Mouse (Mus musculus) midbrain, embryonic 10.5 days (tissue): ENCODE data around the gene Plxdc2. TPM values are rescaled to one million over a fixed set of nuclear protein-coding genes. Genes with fewer than 3 reads are reported as not detected.

Experiments
- DNase-seq: peaks from one replicate; pipeline ENCODE4 v3.0.0-alpha.2; 2017; ENCODE audit warnings: low spot score
- H3K27ac ChIP-seq: fragments of 300-500 bp; sonication (generic); replicated peaks from 2 replicates; pipeline ENCODE4 v1.5.1; 2016; ENCODE audit warnings: mild to moderate bottlenecking
- H3K27me3 ChIP-seq: fragments of 300-500 bp; sonication (generic); 2 replicates; pipeline ENCODE4 v1.6.1; 2016; ENCODE audit warnings: low read depth, mild to moderate bottlenecking; ENCODE audit not compliant: poor library complexity, severe bottlenecking
- H3K36me3 ChIP-seq: fragments of 300-500 bp; sonication (generic); 2 replicates; pipeline ENCODE4 v1.6.1; 2016; ENCODE audit warnings: mild to moderate bottlenecking, moderate library complexity
- H3K4me1 ChIP-seq: fragments of 300-500 bp; sonication (generic); 2 replicates; pipeline ENCODE4 v1.6.1; 2016
- H3K4me3 ChIP-seq: fragments of 300-500 bp; sonication (generic); 2 replicates; pipeline ENCODE4 v1.5.1; 2016; ENCODE audit warnings: mild to moderate bottlenecking, moderate library complexity
- H3K9me3 ChIP-seq: fragments of 300-500 bp; sonication (generic); replicated peaks from 2 replicates; pipeline ENCODE4 v1.6.1; 2016; ENCODE audit warnings: mild to moderate bottlenecking
- WGBS: fragments of 180-500 bp; shearing (Covaris S2); methylation state at CpG from one replicate; pipeline ENCODE4 v1.1.7; 2016; 5-methylcytosine and 5-hydroxymethylcytosine counted together
- polyA plus RNA-seq: library from polyadenylated mRNA; unstranded; fragments of >200 nt; fragmentation: Nextera tagmentation; extraction: Ambion mirVana; gene quantifications from 2 replicates; pipeline ENCODE4 v1.2.1, GENCODE M21; 2016

The Plxdc2 gene
- 16.9 and 18.9 TPM in 2 replicates for polyA plus RNA-seq

DNA sequence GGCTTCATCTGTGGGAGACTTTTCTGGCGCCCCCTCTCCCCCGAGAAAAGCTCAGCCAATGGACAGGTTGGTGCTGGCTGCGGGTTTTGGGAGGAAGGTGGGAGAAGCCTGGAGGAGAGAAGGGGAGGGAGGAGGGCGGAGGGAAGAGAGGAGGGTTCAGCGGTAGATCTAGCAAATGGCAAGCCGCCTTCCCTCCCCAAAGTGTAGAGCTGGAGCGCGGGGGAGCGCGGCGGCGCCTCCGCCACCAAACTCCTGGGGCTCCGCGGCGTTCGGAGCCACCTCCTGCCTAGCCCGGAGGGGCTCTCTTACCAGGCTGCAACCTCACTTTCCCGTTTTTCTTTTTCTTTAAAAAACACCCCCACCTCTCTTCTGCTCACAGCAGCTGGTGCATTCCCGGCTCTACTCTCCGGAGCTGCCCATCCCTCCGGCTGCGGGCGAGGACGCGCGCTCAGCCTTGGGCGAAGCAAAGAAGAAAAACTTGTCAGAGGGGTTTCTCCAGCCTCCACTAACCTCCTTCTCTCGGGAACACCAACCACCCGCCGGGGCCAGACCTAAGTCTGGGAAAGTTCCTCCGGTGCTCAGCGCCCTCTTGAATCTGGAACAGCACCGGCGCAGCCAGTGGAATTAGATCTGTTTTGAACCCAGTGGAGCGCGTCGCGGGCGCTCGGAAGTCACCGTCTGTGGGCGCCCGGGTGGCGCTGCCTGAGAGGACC, at the start of gene Plxdc2:
TSS of gene Plxdc2 (plus strand) at position 199 of the 713 bp plus-strand sequence.
- Histone ChIP-seq H3K27ac (peak within 1 kb of the TSS; percentile 88), H3K27me3 (peaks cover 16% of the 10 kb centered on the region), H3K4me1 (peaks cover 30% of the 10 kb centered on the region), H3K9me3 (no peaks in the 10 kb centered on the region), H3K36me3 (no peaks in the 10 kb centered on the region), H3K4me3 (peak within 1 kb of the TSS; percentile 76)
- WGBS: under 1% methylated on average over 45 of the region's 45 CpGs
- peak; percentile 80 for DNase-seq

DNA sequence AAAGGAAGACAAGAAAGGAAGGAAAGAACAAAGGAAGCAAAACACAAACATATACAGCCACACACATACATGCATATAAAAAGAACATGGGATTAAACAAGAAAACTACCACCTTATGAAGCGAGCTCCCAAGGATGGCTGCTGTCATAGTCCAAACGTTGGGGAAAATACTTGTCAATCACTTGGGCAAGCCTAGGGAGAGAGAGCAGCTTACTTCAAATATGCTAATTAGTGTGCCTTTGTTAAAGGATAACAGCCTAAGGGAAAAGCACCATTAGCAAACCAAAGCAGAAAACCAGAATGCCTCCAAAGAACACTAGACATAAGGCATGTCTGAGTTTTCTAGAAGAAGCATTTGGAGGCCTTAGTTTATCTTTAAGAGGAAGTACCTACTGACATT, 45.7 kb upstream of the Plxdc2 start:
- Histone ChIP-seq H3K36me3 (no peaks in the 10 kb centered on the region), H3K27me3 (no peaks in the 10 kb centered on the region), H3K27ac (no peak overlapping the region), H3K4me1 (peaks cover 6% of the 10 kb centered on the region; the same call in 1 of the 2 replicates), H3K4me3 (no peak overlapping the region), H3K9me3 (no peaks in the 10 kb centered on the region)
- WGBS: 23% methylated on average over 2 of the region's 2 CpGs
- DNase-seq: no peak

DNA sequence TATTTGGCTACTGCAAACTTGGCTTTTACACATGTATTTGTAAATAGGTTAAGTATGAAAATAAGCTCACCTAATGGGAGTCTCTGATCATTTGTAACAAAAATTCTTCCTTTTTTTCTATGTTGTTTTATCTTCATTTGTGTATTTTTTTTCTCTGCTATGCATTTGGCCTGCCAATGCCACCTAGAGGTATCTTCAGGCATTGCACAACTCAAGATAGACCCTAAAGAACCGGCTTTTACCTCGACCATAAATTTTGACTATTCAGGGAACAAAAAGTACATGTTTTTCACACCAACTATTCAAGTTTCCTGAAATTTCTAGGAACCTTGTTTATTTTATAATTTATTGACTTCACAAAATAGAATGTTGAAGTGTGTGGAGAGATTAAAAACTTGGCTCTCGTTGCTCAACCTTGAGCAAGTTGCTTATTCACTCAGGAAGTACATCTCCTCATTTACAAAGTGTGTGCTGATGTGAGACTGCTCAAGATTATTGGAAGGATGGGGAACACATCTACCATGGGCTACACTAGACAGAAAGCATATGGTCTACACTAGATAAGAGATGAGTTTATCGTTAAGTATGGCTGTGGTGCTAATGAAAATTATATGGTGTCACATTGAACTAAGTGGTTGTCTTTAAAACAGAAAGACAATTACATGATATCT, 43.6 kb upstream of the Plxdc2 start:
- DNase-seq: no peak
- Histone ChIP-seq H3K27ac (no peak overlapping the region), H3K36me3 (no peaks in the 10 kb centered on the region), H3K4me1 (peaks cover 6% of the 10 kb centered on the region; the same call in 1 of the 2 replicates), H3K9me3 (no peaks in the 10 kb centered on the region), H3K27me3 (no peaks in the 10 kb centered on the region), H3K4me3 (no peak overlapping the region)
- 73% methylated on average over 4 of the region's 4 CpGs for WGBS

DNA sequence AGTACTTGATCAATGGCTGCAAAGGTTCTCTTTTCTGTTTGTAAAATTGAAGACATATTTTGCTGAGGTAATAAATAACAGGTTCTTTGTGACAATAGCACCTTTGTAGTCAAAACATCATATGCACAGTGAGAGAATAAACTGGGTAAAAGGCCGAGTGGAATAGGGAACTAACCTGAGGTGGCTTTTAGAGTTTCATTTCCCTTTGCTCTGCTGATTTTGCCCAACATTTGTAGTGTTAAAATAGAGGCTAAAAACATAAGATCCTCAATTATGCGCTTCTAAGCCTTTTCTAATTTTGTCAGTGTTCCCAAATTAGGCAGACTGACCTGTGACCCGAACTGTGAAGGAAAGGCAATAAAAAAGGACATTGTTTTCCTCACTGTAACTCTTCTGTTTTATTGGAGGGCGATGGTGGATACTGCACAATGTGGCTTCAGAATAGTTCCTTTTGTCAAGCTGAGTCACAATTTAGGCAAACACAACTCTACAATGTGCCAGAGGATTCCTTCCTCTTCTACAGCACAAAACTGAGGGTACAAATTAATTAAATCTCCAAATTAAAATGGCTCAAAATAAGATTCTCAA, 20.8 kb upstream of the Plxdc2 start:
- 75% methylated on average over 4 of the region's 4 CpGs for WGBS
- H3K4me3 ChIP-seq: no peak overlapping the region
- H3K36me3 ChIP-seq: no peaks in the 10 kb centered on the region
- no peak for DNase-seq
- no peaks in the 10 kb centered on the region for H3K27me3 ChIP-seq
- no peaks in the 10 kb centered on the region for H3K9me3 ChIP-seq
- H3K27ac ChIP-seq: no peak overlapping the region
- no peaks in the 10 kb centered on the region for H3K4me1 ChIP-seq

DNA sequence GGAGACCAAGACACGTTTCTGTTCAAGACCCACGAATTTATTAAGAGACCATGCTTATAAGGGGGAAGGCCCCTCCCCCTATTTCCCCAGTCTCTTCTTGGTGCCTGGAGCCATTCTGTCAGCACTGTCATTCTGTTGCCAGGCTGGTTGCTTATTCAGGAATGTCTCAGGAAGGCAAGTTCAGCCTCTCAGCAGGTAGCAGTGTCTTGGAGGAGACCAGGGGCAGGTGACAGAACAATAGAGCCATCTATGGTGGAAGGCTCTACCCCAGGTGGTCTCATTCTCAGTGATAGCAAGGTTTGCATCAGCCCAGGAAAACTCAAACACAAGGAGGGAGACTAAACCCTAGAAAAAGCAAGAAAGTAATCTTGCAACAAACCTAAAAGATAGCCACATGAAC, 11.5 kb upstream of the Plxdc2 start:
- 61% methylated on average over 2 of the region's 2 CpGs for WGBS
- Histone ChIP-seq H3K27me3 (no peaks in the 10 kb centered on the region), H3K4me3 (no peak overlapping the region), H3K4me1 (no peaks in the 10 kb centered on the region), H3K9me3 (peaks cover 3% of the 10 kb centered on the region; the same call in 1 of the 2 replicates), H3K36me3 (no peaks in the 10 kb centered on the region), H3K27ac (no peak overlapping the region)
- DNase-seq: no peak

DNA sequence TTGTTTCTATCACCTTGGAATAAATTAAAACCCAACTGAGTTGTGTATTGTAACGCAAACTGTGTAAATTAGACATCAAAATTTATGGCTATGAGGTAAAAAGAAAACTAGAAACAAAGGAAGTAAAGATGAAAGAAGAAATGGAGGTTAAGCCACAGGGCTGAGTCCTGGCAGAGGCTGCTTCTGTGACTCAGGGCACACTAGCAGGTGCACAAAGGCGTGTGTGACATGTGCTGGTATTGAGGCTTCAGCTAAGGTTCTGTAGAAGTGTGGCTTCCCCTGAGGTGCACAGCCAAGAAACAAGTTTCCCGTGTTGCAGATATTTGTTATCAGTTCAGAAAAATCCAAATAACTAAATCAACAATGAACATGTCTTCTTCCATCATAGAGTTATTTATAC, 5.0 kb upstream of the Plxdc2 start:
- DNase-seq: no peak
- Histone ChIP-seq H3K27ac (no peak overlapping the region), H3K36me3 (no peaks in the 10 kb centered on the region), H3K4me1 (peaks cover 9% of the 10 kb centered on the region; the same call in 1 of the 2 replicates), H3K4me3 (no peak overlapping the region), H3K9me3 (no peaks in the 10 kb centered on the region), H3K27me3 (no peaks in the 10 kb centered on the region)
- WGBS: 86% methylated on average over 3 of the region's 3 CpGs

DNA sequence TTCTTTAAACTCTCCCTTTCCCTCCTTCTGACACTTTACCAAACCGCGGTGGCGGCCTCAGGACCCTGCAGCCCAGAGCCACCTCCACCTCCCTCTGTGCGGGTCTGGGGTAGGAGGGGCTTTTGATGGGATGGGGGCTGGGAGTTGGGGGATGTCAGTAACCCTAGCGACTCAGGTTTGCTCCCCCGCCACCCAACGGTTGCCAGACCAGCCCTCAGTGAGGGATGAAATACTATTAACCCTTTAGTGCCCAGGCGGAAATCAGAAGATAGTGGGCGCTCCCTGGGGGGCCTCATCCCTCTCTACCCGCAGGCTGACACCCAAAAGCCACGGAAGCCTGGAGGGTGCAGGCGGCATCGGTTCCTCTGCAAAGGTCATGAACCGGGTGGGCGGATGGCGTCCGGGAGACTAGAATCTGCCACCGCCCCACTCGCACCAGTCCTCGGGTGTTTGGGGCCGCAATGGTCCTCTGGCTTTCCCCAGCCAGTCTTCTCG, 446 bp upstream of the Plxdc2 start:
- Histone ChIP-seq H3K9me3 (no peaks in the 10 kb centered on the region), H3K4me1 (peaks cover 30% of the 10 kb centered on the region), H3K36me3 (no peaks in the 10 kb centered on the region), H3K27me3 (peaks cover 16% of the 10 kb centered on the region), H3K27ac (peak overlapping the region; percentile 88), H3K4me3 (peak overlapping the region; percentile 76)
- WGBS: under 1% methylated on average over 22 of the region's 22 CpGs
- DNase-seq: peak; percentile 83

DNA sequence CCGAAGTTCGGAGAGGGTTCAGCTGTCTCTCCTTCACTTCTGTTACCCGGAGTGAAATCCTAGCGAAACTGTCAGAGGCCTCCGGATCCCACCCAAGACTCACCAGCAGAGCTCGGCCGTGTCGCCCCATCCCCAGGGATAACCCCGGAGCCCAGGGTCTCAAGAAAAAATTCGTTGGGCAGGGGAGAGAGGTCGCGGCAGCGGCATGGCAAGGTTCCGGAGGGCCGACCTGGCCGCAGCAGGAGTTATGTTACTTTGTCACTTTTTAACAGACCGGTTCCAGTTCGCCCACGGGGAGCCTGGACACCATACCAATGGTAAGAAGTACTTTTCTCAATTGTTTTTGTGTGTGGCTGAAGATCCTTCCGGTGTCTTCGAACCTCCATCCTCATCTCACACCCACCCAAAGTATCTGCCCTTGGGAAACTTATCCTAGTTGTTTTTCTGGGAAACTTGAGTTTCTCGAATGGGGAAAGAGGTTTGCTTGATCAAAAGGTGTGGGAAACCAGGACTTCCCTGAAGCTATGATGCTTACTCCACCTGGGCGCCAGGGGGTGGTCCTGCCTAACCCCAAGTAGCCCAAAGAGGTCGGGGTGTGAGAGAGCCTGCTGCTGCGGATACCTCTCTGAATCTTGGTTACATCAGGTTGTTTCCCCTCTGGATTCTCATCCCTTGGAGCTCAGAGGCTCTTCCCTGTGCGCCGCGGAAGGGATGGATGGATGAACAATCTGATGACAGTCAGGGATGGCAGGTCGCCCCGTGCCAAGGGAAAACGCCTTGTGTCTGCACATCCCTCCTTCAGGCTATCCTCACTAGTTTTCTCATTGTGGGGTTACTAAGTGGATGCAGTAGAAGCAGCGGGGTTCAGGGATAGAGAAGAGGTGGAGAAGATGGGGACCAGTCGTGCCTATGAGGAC, 1.1 kb downstream of the Plxdc2 start:
- H3K36me3 ChIP-seq: no peaks in the 10 kb centered on the region
- WGBS: 1% methylated on average over 33 of the region's 33 CpGs
- peak overlapping the region; percentile 76 for H3K4me3 ChIP-seq
- peaks cover 30% of the 10 kb centered on the region for H3K4me1 ChIP-seq
- peak overlapping the region; percentile 88 for H3K27ac ChIP-seq
- peaks cover 16% of the 10 kb centered on the region for H3K27me3 ChIP-seq
- no peaks in the 10 kb centered on the region for H3K9me3 ChIP-seq
- peak; percentile 31 for DNase-seq

DNA sequence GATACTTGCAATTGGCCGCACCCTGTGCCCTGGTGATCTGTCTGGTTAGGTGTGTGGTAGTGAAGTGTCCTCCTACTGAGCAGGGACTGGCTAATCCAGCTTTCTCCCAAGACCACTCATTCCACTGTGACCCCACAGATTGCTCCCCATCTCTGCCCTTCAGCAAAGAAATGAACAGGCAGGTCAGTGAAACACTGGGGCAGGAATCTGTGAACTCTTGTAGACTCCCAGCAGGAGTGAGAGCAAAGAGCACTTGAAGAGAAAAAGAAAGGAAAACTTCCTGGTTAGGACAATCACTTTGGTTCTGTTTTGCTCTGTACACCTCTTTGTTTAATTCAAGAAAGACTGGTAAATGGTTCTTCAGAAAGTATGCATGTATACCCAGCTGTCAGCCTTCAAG, 1.8 kb downstream of the Plxdc2 start:
- Histone ChIP-seq H3K4me1 (peaks cover 30% of the 10 kb centered on the region), H3K4me3 (peak overlapping the region; percentile 76), H3K36me3 (no peaks in the 10 kb centered on the region), H3K27me3 (peaks cover 16% of the 10 kb centered on the region), H3K27ac (no peak overlapping the region; the same call in 1 of the 2 replicates), H3K9me3 (no peaks in the 10 kb centered on the region)
- WGBS: 15% methylated on average over 1 of the region's 1 CpGs
- no peak for DNase-seq

DNA sequence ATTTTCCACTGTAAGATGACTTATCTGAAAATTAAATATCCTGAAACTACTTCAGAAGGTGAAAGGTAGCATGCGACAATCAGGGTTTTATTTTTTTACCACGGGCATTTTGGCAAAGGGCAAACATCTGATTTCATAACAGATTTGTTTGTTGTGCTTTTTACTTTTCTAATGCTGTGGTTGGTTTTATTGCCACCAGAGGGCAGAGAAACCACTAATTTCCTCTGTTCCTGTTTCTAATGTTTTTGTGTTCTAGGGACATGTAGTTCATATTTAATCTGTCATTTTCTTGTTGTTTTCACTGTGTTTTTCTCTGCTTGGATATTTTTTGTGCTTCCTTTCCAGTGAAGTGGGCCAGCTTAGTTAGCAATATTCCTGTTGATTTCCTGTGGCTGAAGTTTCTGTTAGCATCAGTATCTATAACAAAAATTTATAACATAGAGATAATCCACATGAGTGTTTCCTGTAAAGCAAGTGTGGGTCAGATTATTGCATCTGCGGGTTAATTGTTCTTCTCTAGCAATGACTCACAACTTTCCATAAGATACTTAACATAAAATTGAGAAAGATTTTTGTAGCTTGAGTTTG, 3.3 kb downstream of the Plxdc2 start:
- peaks cover 16% of the 10 kb centered on the region for H3K27me3 ChIP-seq
- no peaks in the 10 kb centered on the region for H3K9me3 ChIP-seq
- WGBS: 76% methylated on average over 3 of the region's 3 CpGs
- H3K4me3 ChIP-seq: no peak overlapping the region
- H3K4me1 ChIP-seq: peaks cover 30% of the 10 kb centered on the region
- DNase-seq: no peak
- no peaks in the 10 kb centered on the region for H3K36me3 ChIP-seq
- no peak overlapping the region for H3K27ac ChIP-seq

DNA sequence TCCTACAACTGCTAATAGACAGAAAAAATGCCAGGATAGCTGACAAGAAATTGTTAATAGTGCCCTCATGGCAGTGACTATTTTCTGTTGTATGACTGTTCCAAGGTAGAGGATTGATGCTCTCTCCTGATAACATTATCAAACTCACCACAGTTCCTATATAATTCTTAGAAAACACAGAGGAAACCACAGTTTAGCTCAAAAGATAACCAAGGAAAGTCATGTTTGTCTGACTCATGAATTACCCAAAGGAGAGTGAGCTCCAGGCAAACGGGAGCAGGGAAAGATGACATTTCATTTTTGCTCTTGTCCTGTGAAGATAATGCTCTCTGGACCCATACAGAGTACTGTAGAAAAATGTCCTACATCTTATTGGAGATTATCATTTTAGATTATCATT, 8.6 kb downstream of the Plxdc2 start:
- Histone ChIP-seq H3K9me3 (no peaks in the 10 kb centered on the region), H3K36me3 (no peaks in the 10 kb centered on the region), H3K27ac (no peak overlapping the region), H3K27me3 (no peaks in the 10 kb centered on the region), H3K4me1 (peaks cover 7% of the 10 kb centered on the region), H3K4me3 (no peak overlapping the region)
- 79% methylated on average over 1 of the region's 1 CpGs for WGBS
- no peak for DNase-seq
